In the genomic region with DNA sequence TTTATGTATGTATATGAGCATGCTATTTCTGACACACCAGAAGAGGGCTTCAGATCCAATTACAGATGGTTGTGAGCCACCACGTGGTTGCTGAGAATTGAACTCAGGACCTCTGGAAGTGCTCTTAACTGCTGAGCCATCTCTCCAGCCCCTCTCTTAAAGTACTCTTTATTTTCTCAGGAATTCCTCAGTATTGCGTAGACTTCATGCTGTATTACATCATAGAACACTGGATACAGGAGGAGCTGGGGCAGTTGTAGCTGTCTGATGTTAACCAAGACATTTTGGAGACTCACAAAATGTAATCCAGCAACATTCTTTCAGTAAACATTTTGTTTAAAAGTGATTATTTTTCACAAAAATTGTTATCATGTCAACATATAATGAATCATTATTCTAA, we compare ENCODE assay signal across 26 mouse cellular contexts.
"Had no signal": no experiment of that assay in that cellular context is flagged by ENCODE, and none has a peak within 500 bp of the region (broad histone marks: within the 10 kb centered on the region; RNA-seq: fewer than 3 reads in every experiment).

No protein-coding gene starts in this region.

- DNase-seq: cerebellum, adult 9-10 months; cerebellum, adult 9-11 months; cerebellum, postnatal 10 days; cerebellum, postnatal 14 days; cerebellum, postnatal 25 days; cerebellum, postnatal 36 days; embryo, embryonic 11 days; forebrain, postnatal 0 days; gastrocnemius, adult 2 months; gastrocnemius, postnatal 10 days; gastrocnemius, postnatal 14 days; gastrocnemius, postnatal 25 days; gastrocnemius, postnatal 36 days; heart, adult 11 months; heart, adult 18-20 months; heart, adult 2 months had no signal

- H3K9me3 ChIP-seq: embryonic facial prominence, embryonic 10.5 days; embryonic facial prominence, embryonic 12.5 days; embryonic facial prominence, embryonic 13.5 days; embryonic facial prominence, embryonic 15.5 days; forebrain, embryonic 12.5 days; forebrain, embryonic 13.5 days; forebrain, embryonic 15.5 days had no signal

- H3K4me1 ChIP-seq: forebrain, embryonic 15.5 days had no signal

- H3K4me2 ChIP-seq: embryonic facial prominence, embryonic 12.5 days; embryonic facial prominence, embryonic 13.5 days; embryonic facial prominence, embryonic 15.5 days; forebrain, embryonic 12.5 days; forebrain, embryonic 13.5 days; forebrain, embryonic 15.5 days had no signal

- ATAC-seq: forebrain, embryonic 13.5 days; forebrain, embryonic 14.5 days; forebrain, embryonic 15.5 days; forebrain, embryonic 16.5 days; forebrain, postnatal 0 days had no signal

- H3K9ac ChIP-seq: embryonic facial prominence, embryonic 12.5 days; embryonic facial prominence, embryonic 13.5 days; embryonic facial prominence, embryonic 15.5 days; forebrain, embryonic 12.5 days; forebrain, embryonic 13.5 days; forebrain, embryonic 15.5 days; forebrain, postnatal 0 days had no signal

- H3K4me3 ChIP-seq: embryonic facial prominence, embryonic 10.5 days; embryonic facial prominence, embryonic 12.5 days; embryonic facial prominence, embryonic 13.5 days; embryonic facial prominence, embryonic 15.5 days; erythroblast, embryonic 14.5 days; forebrain, embryonic 12.5 days; forebrain, embryonic 13.5 days; forebrain, embryonic 15.5 days; gastrocnemius, adult 2 months; heart, adult 2 months had no signal

- H3K27ac ChIP-seq: embryonic facial prominence, embryonic 10.5 days; embryonic facial prominence, embryonic 12.5 days; embryonic facial prominence, embryonic 13.5 days; embryonic facial prominence, embryonic 15.5 days; forebrain, embryonic 12.5 days; forebrain, embryonic 13.5 days; forebrain, embryonic 15.5 days; gastrocnemius, adult 2 months; heart, adult 2 months had no signal

- H3K27me3 ChIP-seq: embryonic facial prominence, embryonic 12.5 days; embryonic facial prominence, embryonic 13.5 days; embryonic facial prominence, embryonic 15.5 days; forebrain, embryonic 12.5 days; forebrain, embryonic 13.5 days; forebrain, embryonic 15.5 days had no signal
